Mouse (Mus musculus): Measurements from ENCODE around the gene Tead3. TPM values are rescaled to one million over a fixed set of nuclear protein-coding genes. Genes with fewer than 3 reads are reported as not detected.
"Not testable (repeated sequence)": the region's sequence is repeated elsewhere in the genome, so short reads cannot be mapped to it uniquely, and the experiment has no call there.

Gene Tead3
- polyA plus RNA-seq, 1 experiment: 2.5 TPM

GRCm38 (mm10) chr17:28361921-28362652, 11.5 kb upstream of the Tead3 start:
- no peak overlapping the region for H3K4me3 ChIP-seq (ENCODE audit: insufficient read depth, low read length)
- H3K4me1 ChIP-seq (ENCODE audit: control insufficient read depth, insufficient read depth, low read length): no peaks in the 10 kb centered on the region
- TF ChIP-seq CTCF (IDR thresholded peaks at IDR 0.05; ENCODE audit: extremely low read depth, insufficient read depth, low read length) (no peak), POLR2A (IDR thresholded peaks at IDR 0.05; ENCODE audit: extremely low read depth, insufficient read depth, low read length) (no peak)
- H3K27ac ChIP-seq (ENCODE audit: insufficient read depth, low read length): no peak overlapping the region

- no peaks in the 10 kb centered on the region for H3K4me1 ChIP-seq (ENCODE audit: control insufficient read depth, insufficient read depth, low read length)
- TF ChIP-seq POLR2A (IDR thresholded peaks at IDR 0.05; ENCODE audit: extremely low read depth, insufficient read depth, low read length) (no peak), CTCF (IDR thresholded peaks at IDR 0.05; ENCODE audit: extremely low read depth, insufficient read depth, low read length) (no peak)
- H3K4me3 ChIP-seq (ENCODE audit: insufficient read depth, low read length): no peak overlapping the region
- no peak overlapping the region for H3K27ac ChIP-seq (ENCODE audit: insufficient read depth, low read length)
Observed at GRCm38 (mm10) chr17:28360531-28361277, 10.1 kb upstream of the Tead3 start.

GRCm38 (mm10) chr17:28358576-28359261, 8.1 kb upstream of the Tead3 start:
- not testable (repeated sequence) for H3K4me1 ChIP-seq (ENCODE audit: control insufficient read depth, insufficient read depth, low read length); H3K27ac ChIP-seq (ENCODE audit: insufficient read depth, low read length); H3K4me3 ChIP-seq (ENCODE audit: insufficient read depth, low read length)

GRCm38 (mm10) chr17:28355871-28356270, 5.3 kb upstream of the Tead3 start:
- no peak overlapping the region for H3K27ac ChIP-seq (ENCODE audit: insufficient read depth, low read length)
- TF ChIP-seq CTCF (IDR thresholded peaks at IDR 0.05; ENCODE audit: extremely low read depth, insufficient read depth, low read length) (no peak), POLR2A (IDR thresholded peaks at IDR 0.05; ENCODE audit: extremely low read depth, insufficient read depth, low read length) (no peak)

GRCm38 (mm10) chr17:28352018-28352417, 1.4 kb upstream of the Tead3 start:
- no peaks in the 10 kb centered on the region for H3K4me1 ChIP-seq (ENCODE audit: control insufficient read depth, insufficient read depth, low read length)
- TF ChIP-seq POLR2A (IDR thresholded peaks at IDR 0.05; ENCODE audit: extremely low read depth, insufficient read depth, low read length) (no peak), CTCF (IDR thresholded peaks at IDR 0.05; ENCODE audit: extremely low read depth, insufficient read depth, low read length) (no peak)
- H3K4me3 ChIP-seq (ENCODE audit: insufficient read depth, low read length): no peak overlapping the region
- H3K27ac ChIP-seq (ENCODE audit: insufficient read depth, low read length): no peak overlapping the region

More at GRCm38 (mm10) chr17:28355871-28356270, 5.3 kb upstream of the Tead3 start:
- no peaks in the 10 kb centered on the region for H3K4me1 ChIP-seq (ENCODE audit: control insufficient read depth, insufficient read depth, low read length)
- H3K4me3 ChIP-seq (ENCODE audit: insufficient read depth, low read length): no peak overlapping the region

- TF ChIP-seq CTCF (IDR thresholded peaks at IDR 0.05; ENCODE audit: extremely low read depth, insufficient read depth, low read length) (no peak), POLR2A (IDR thresholded peaks at IDR 0.05; ENCODE audit: extremely low read depth, insufficient read depth, low read length) (no peak)
- Histone ChIP-seq H3K27ac (ENCODE audit: insufficient read depth, low read length) (no peak overlapping the region), H3K4me1 (ENCODE audit: control insufficient read depth, insufficient read depth, low read length) (no peaks in the 10 kb centered on the region), H3K4me3 (ENCODE audit: insufficient read depth, low read length) (peak overlapping the region; percentile 40)
Observed at GRCm38 (mm10) chr17:28351353-28351890, 805 bp upstream of the Tead3 start.

- peak overlapping the region; percentile 40 for H3K4me3 ChIP-seq (ENCODE audit: insufficient read depth, low read length)
- no peak overlapping the region for H3K27ac ChIP-seq (ENCODE audit: insufficient read depth, low read length)
- H3K4me1 ChIP-seq (ENCODE audit: control insufficient read depth, insufficient read depth, low read length): no peaks in the 10 kb centered on the region
- TF ChIP-seq CTCF (IDR thresholded peaks at IDR 0.05; ENCODE audit: extremely low read depth, insufficient read depth, low read length) (no peak), POLR2A (IDR thresholded peaks at IDR 0.05; ENCODE audit: extremely low read depth, insufficient read depth, low read length) (no peak)
Observed at GRCm38 (mm10) chr17:28349901-28350465, 634 bp downstream of the Tead3 start.

- Histone ChIP-seq H3K4me3 (ENCODE audit: insufficient read depth, low read length) (peak overlapping the region; percentile 40; the same call in 1 of the 2 replicates), H3K27ac (ENCODE audit: insufficient read depth, low read length) (no peak overlapping the region), H3K4me1 (ENCODE audit: control insufficient read depth, insufficient read depth, low read length) (no peaks in the 10 kb centered on the region)
- no peak for TF ChIP-seq CTCF (IDR thresholded peaks at IDR 0.05; ENCODE audit: extremely low read depth, insufficient read depth, low read length)
- no peak for TF ChIP-seq POLR2A (IDR thresholded peaks at IDR 0.05; ENCODE audit: extremely low read depth, insufficient read depth, low read length)
Observed at GRCm38 (mm10) chr17:28349264-28349880, 1.2 kb downstream of the Tead3 start.

GRCm38 (mm10) chr17:28348211-28348610, 2.4 kb downstream of the Tead3 start:
- Histone ChIP-seq H3K4me1 (ENCODE audit: control insufficient read depth, insufficient read depth, low read length) (no peaks in the 10 kb centered on the region), H3K27ac (ENCODE audit: insufficient read depth, low read length) (no peak overlapping the region), H3K4me3 (ENCODE audit: insufficient read depth, low read length) (no peak overlapping the region)
- TF ChIP-seq POLR2A (IDR thresholded peaks at IDR 0.05; ENCODE audit: extremely low read depth, insufficient read depth, low read length) (no peak), CTCF (IDR thresholded peaks at IDR 0.05; ENCODE audit: extremely low read depth, insufficient read depth, low read length) (no peak)
